Comparison of ENCODE assay signal across 8 mouse cellular contexts in genomic region chr6:113795241-113795702, GRCm38 (mm10). TPM values are rescaled to one million over a fixed set of nuclear protein-coding genes. Genes with fewer than 3 reads are reported as not detected.
DNase-seq lines count a peak whose midpoint lies in the region; ATAC-seq lines count a peak whose summit lies in the region.

No protein-coding gene starts in this region.

- under 1% methylated on average over 4 of the region's 4 CpGs for WGBS in limb, embryonic 12.5 days
- 4% methylated on average over 4 of the region's 4 CpGs for WGBS in neural tube, embryonic 15.5 days

- H3K9me3 ChIP-seq in limb, embryonic 12.5 days = no peaks in the 10 kb centered on the region
- H3K9me3 ChIP-seq in neural tube, embryonic 15.5 days (replicated peaks) = no peaks in the 10 kb centered on the region

- no peaks in the 10 kb centered on the region for H3K36me3 ChIP-seq in limb, embryonic 12.5 days
- H3K36me3 ChIP-seq in neural tube, embryonic 15.5 days = peaks cover 33% of the 10 kb centered on the region

- intact Hi-C loops in gastrocnemius, postnatal 36 days (cut with DNase I) = no loop called here

- no peak overlapping the region for H3K27ac ChIP-seq in limb, embryonic 12.5 days
- H3K27ac ChIP-seq in neural tube, embryonic 15.5 days (replicated peaks) = peak overlapping the region; percentile 58

- no peak overlapping the region for H3K4me2 ChIP-seq in limb, embryonic 12.5 days
- H3K4me2 ChIP-seq in neural tube, embryonic 15.5 days = no peak overlapping the region

- H3K27me3 ChIP-seq in limb, embryonic 12.5 days = peaks cover 37% of the 10 kb centered on the region
- H3K27me3 ChIP-seq in neural tube, embryonic 15.5 days (replicated peaks) = 0 out of 2 replicates have a peak, but pooled peaks cover 3% of the 10 kb centered on the region

- ATAC-seq in cerebellum, adult (ENCODE audit: insufficient number of reproducible peaks, low FRiP score, low TSS enrichment) = peak; percentile 53; the same call in 1 of the 2 replicates
- peak; percentile 69 for ATAC-seq in limb, embryonic 12.5 days (ENCODE audit: insufficient number of reproducible peaks, insufficient read depth, low FRiP score, low TSS enrichment, low read depth)
- ATAC-seq in neural tube, embryonic 15.5 days (ENCODE audit: low FRiP score) = peak; percentile 22; the same call in 1 of the 2 replicates
- no peak for ATAC-seq in megakaryocyte, adult 5-6 weeks (ENCODE audit: poor library complexity, severe bottlenecking)

- peaks cover 33% of the 10 kb centered on the region for H3K4me1 ChIP-seq in limb, embryonic 12.5 days (replicated peaks)
- H3K4me1 ChIP-seq in neural tube, embryonic 15.5 days = peaks cover 50% of the 10 kb centered on the region

- peak; percentile 41 for DNase-seq in embryo, embryonic 11.5 days (ENCODE audit: low read depth, low spot score)
- peak; percentile 46 to 51 for DNase-seq in gastrocnemius, postnatal 36 days
- peak; percentile 26 for DNase-seq in hindlimb bud, embryonic 11.5 days (ENCODE audit: extremely low spot score, low read depth, low spot score)
- no peak for DNase-seq in spleen, postnatal 10 days (ENCODE audit: low spot score in 2 of 2)

- no peak overlapping the region for H3K4me3 ChIP-seq in limb, embryonic 12.5 days (replicated peaks)
- H3K4me3 ChIP-seq in neural tube, embryonic 15.5 days (replicated peaks) = no peak overlapping the region

- no peak overlapping the region for H3K9ac ChIP-seq in limb, embryonic 12.5 days (replicated peaks)
- no peak overlapping the region for H3K9ac ChIP-seq in neural tube, embryonic 15.5 days (replicated peaks)

RNA-seq across cellular contexts. Expression of gene Sec13, which starts 54.7 kb away (rescaled TPM):
- total RNA-seq in gastrocnemius, postnatal 36 days (2021) = 10 to 100 TPM; 61.1 to 64.3 TPM
- polyA plus RNA-seq in limb, embryonic 12.5 days (2016; fragmentation: Nextera tagmentation; extraction: Ambion mirVana) = 277 and 280 TPM in 2 replicates
- polyA plus RNA-seq in neural tube, embryonic 15.5 days (2015; fragmentation: Nextera tagmentation; extraction: Ambion mirVana) = 194 and 214 TPM in 2 replicates
- total RNA-seq in megakaryocyte, adult 5-6 weeks (2015) = 96.8 and 102 TPM in 2 replicates
- 103 and 116 TPM in 2 replicates for total RNA-seq in megakaryocyte, adult 5-6 weeks (2017)

Comparison
In these comparisons a context has a peak if more than half of its experiments do, and no peak if none do; other contexts are left out.
1. DNase-seq: peak in embryo, embryonic 11.5 days (single experiment), gastrocnemius, postnatal 36 days (2 of 2) and hindlimb bud, embryonic 11.5 days (single experiment); none in spleen, postnatal 10 days (0 of 2).